Mouse (Mus musculus): ENCODE results near the gene Gm49388. TPM values are rescaled to one million over a fixed set of nuclear protein-coding genes. Genes with fewer than 3 reads are reported as not detected.
A peak's percentile ranks its signal among the peaks of the same experiment; 100 is the strongest.
"Not testable (repeated sequence)": the region's sequence is repeated elsewhere in the genome, so short reads cannot be mapped to it uniquely, and the experiment has no call there.

The Gm49388 gene
- polyA plus RNA-seq, 1 experiment from 2014 or later: not detected

DNA sequence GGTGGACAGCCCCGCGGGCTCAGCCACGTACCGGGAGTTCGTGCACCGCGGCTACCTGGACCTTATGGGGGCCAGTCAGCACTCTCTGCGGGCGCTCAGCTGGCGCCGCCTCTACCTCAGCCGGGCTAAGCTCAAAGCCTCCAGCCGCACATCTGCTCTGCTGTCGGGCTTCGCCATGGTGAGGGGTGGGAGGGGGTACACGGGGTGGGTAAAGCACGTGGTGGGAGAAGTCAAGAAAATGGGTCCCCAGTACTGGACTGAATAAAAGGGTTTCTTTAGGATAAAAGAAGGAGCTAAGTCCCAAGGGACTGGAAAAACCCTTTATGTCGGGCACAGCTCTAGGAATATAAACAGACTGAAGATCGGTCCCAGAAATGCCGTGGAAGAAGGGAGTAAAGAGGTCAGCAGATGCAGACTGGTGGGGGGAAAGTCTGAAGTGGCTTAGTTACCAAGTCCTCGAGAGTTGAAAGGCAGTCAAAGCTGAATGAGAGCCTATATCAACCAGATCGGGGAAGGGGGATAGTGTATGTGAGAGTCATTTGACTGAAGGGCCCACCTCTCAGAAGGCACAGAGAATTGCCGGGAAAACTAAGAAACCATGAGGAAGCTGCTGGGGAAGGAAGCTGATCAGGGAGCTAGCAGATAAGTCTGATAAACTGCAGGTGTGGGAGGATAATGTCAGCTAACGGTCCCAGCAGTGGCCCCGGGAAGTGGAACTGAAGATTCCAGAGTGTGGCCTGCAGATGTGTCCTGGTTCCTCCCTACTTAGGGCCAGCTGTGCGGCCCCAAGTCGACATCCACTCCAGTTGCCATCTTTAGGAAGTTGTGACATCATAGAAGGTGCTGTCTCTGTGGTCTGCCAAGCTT, 15.1 kb upstream of the Gm49388 start:
- Histone ChIP-seq H3K4me3 (ENCODE audit: low read depth, low read length) (peak overlapping the region; percentile 62), H3K9me3 (ENCODE audit: control insufficient read depth, low read depth, low read length) (no peaks in the 10 kb centered on the region), H3K27me3 (ENCODE audit: control insufficient read depth, insufficient read depth, low read length) (no peaks in the 10 kb centered on the region), H3K36me3 (ENCODE audit: control insufficient read depth, insufficient read depth, low read length) (peaks cover 22% of the 10 kb centered on the region; the same call in 1 of the 2 replicates), H3K9ac (replicated peaks; ENCODE audit: low read depth, low read length) (peak overlapping the region; percentile 78), H3K27ac (ENCODE audit: low read length) (peak overlapping the region; percentile 92), H3K4me1 (ENCODE audit: control insufficient read depth, insufficient read depth, low read length) (peaks cover 19% of the 10 kb centered on the region), H3K4me2 (replicated peaks; ENCODE audit: low read depth, low read length) (peak overlapping the region; percentile 72)
- WGBS: 2% methylated on average over 27 of the region's 27 CpGs
- ATAC-seq (ENCODE audit: insufficient number of reproducible peaks, insufficient read depth, low FRiP score, low read depth): peak; percentile 2

DNA sequence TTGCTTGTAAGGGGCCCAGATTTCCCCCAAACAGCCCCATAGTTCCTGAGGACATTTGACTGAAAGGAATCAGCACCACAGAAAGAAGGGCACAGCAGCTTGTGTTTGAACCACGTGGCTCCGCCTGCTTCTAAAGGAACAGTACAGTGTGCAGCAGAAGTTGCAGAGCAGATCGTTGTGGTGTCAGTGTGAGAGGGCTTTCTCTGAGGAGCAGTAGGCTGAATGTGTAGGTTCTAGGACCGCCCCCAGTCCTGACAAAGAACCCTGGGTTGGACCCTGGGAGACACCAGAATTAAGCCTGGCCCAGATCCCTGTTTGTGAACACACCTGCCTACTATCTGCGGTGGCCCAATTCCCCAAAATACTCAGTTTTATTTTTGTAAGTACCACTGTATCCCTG, 14.1 kb upstream of the Gm49388 start:
- WGBS: 60% methylated on average over 5 of the region's 5 CpGs
- peak overlapping the region; percentile 62; the same call in 1 of the 2 replicates for H3K4me3 ChIP-seq (ENCODE audit: low read depth, low read length)
- no peaks in the 10 kb centered on the region for H3K27me3 ChIP-seq (ENCODE audit: control insufficient read depth, insufficient read depth, low read length)
- peaks cover 13% of the 10 kb centered on the region; the same call in 1 of the 2 replicates for H3K36me3 ChIP-seq (ENCODE audit: control insufficient read depth, insufficient read depth, low read length)
- no peak overlapping the region for H3K27ac ChIP-seq (ENCODE audit: low read length)
- peaks cover 19% of the 10 kb centered on the region for H3K4me1 ChIP-seq (ENCODE audit: control insufficient read depth, insufficient read depth, low read length)
- no peak for ATAC-seq (ENCODE audit: insufficient number of reproducible peaks, insufficient read depth, low FRiP score, low read depth)
- no peaks in the 10 kb centered on the region for H3K9me3 ChIP-seq (ENCODE audit: control insufficient read depth, low read depth, low read length)
- peak overlapping the region; percentile 78 for H3K9ac ChIP-seq (replicated peaks; ENCODE audit: low read depth, low read length)
- H3K4me2 ChIP-seq (replicated peaks; ENCODE audit: low read depth, low read length): peak overlapping the region; percentile 72

DNA sequence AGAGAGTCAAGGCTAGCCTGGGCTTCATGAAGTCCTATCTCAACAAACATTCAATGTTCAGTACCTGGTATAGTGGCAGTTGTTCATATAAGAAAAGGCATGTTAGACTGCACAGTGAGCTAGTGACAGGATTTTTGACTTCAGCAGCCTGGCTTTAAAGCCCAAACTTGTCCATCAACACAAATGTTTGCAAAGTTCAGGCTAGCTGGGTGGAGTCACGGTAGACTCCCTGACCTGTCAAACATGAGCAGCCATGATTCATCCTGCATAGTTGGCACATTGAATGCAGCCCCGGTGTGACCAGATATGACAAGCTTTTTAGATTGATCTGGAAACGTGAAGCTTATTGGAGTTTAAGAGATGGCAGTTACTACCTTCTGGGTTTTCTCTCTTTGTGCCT, 13.3 kb upstream of the Gm49388 start:
- H3K4me2 ChIP-seq (replicated peaks; ENCODE audit: low read depth, low read length): no peak overlapping the region
- peaks cover 19% of the 10 kb centered on the region for H3K4me1 ChIP-seq (ENCODE audit: control insufficient read depth, insufficient read depth, low read length)
- H3K27me3 ChIP-seq (ENCODE audit: control insufficient read depth, insufficient read depth, low read length): no peaks in the 10 kb centered on the region
- H3K9ac ChIP-seq (replicated peaks; ENCODE audit: low read depth, low read length): no peak overlapping the region
- no peak overlapping the region for H3K4me3 ChIP-seq (ENCODE audit: low read depth, low read length)
- no peak for ATAC-seq (ENCODE audit: insufficient number of reproducible peaks, insufficient read depth, low FRiP score, low read depth)
- H3K27ac ChIP-seq (ENCODE audit: low read length): no peak overlapping the region
- no peaks in the 10 kb centered on the region for H3K9me3 ChIP-seq (ENCODE audit: control insufficient read depth, low read depth, low read length)
- peaks cover 8% of the 10 kb centered on the region; the same call in 1 of the 2 replicates for H3K36me3 ChIP-seq (ENCODE audit: control insufficient read depth, insufficient read depth, low read length)
- WGBS: 50% methylated on average over 3 of the region's 3 CpGs

DNA sequence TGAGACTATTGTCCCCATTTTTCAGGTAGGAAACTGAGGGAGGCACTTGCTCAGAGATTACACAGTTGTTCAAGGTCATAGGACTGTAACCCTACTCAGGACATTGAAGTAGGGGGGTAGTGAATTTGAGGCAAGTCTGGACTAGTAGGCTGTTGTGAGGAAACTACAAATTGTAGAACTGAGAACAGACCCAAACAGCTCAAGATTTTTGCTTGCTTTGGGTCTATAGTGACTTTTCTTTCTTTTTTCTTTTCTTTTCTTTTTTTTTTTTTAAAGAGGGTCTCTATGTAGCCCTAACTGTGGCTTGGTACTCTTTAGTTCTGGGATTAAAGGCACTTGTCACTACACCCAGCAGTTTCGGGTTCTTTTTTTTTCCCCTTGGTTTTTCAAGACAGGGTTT, 12.9 kb upstream of the Gm49388 start:
- 100% methylated on average over 1 of the region's 1 CpGs for WGBS
- Histone ChIP-seq H3K4me3 (ENCODE audit: low read depth, low read length) (no peak overlapping the region), H3K36me3 (ENCODE audit: control insufficient read depth, insufficient read depth, low read length) (peaks cover 3% of the 10 kb centered on the region; the same call in 1 of the 2 replicates), H3K27ac (ENCODE audit: low read length) (no peak overlapping the region), H3K4me1 (ENCODE audit: control insufficient read depth, insufficient read depth, low read length) (peaks cover 19% of the 10 kb centered on the region), H3K9me3 (ENCODE audit: control insufficient read depth, low read depth, low read length) (no peaks in the 10 kb centered on the region), H3K9ac (replicated peaks; ENCODE audit: low read depth, low read length) (no peak overlapping the region), H3K27me3 (ENCODE audit: control insufficient read depth, insufficient read depth, low read length) (no peaks in the 10 kb centered on the region), H3K4me2 (replicated peaks; ENCODE audit: low read depth, low read length) (no peak overlapping the region)
- no peak for ATAC-seq (ENCODE audit: insufficient number of reproducible peaks, insufficient read depth, low FRiP score, low read depth)

DNA sequence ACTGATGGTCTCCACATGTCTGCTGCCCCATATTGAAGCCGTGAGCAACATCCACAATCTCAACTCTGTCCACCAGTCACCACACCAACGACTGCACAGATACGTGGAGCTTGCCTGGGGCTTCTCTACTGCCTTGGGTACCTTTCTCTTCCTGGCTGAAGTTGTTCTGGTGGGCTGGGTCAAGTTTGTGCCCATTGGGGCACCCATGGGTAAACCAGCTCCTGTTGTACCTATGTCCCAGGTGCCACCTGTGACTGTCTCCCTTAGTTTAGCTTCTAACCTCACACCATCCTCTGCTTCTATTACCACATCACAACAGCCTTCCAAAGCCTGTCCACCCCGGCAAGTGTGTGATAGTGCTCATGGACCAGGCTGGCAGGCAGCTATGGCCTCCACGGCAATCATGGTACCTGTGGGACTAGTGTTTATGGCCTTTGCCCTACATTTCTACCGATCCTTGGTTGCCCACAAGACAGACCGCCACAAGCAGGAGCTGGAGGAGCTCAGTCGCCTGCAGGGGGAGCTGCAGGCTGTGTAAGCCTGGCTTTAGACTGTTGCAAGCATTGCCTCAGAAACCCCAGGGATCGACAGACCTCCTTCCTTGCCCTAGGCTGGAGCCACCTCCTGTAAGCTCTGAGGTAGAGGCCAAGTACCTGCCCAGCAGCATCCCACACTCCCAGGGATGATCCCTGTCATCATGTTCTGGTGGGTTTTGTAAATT, 11.6 kb upstream of the Gm49388 start:
- no peak overlapping the region for H3K4me2 ChIP-seq (replicated peaks; ENCODE audit: low read depth, low read length)
- H3K9ac ChIP-seq (replicated peaks; ENCODE audit: low read depth, low read length): no peak overlapping the region
- no peaks in the 10 kb centered on the region for H3K9me3 ChIP-seq (ENCODE audit: control insufficient read depth, low read depth, low read length)
- no peak overlapping the region for H3K4me3 ChIP-seq (ENCODE audit: low read depth, low read length)
- peaks cover 3% of the 10 kb centered on the region; the same call in 1 of the 2 replicates for H3K36me3 ChIP-seq (ENCODE audit: control insufficient read depth, insufficient read depth, low read length)
- no peaks in the 10 kb centered on the region for H3K27me3 ChIP-seq (ENCODE audit: control insufficient read depth, insufficient read depth, low read length)
- no peak for ATAC-seq (ENCODE audit: insufficient number of reproducible peaks, insufficient read depth, low FRiP score, low read depth)
- peaks cover 22% of the 10 kb centered on the region for H3K4me1 ChIP-seq (ENCODE audit: control insufficient read depth, insufficient read depth, low read length)
- WGBS: 39% methylated on average over 9 of the region's 9 CpGs
- no peak overlapping the region for H3K27ac ChIP-seq (ENCODE audit: low read length)

DNA sequence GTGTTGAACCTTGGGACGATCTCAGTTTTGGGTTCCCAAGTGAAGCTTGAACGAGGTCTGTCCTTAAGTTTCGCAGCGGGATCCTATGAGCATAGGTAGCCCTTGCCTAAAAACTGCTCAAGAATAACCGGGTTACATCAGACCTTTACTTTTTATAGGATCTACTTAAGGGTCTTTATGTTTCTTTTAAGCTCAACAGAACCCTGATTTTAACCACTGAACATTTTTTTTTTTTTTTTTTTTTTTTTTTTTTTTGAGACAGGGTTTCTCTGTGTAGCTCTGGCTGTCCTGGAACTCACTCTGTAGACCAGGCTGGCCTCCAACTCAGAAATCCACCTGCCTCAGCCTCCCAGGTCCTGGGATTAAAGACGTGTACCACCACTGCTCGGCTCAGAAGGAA, 9.6 kb upstream of the Gm49388 start:
- H3K4me2 ChIP-seq (replicated peaks; ENCODE audit: low read depth, low read length): peak overlapping the region; percentile 51
- H3K4me1 ChIP-seq (ENCODE audit: control insufficient read depth, insufficient read depth, low read length): peaks cover 15% of the 10 kb centered on the region
- WGBS: 76% methylated on average over 7 of the region's 7 CpGs
- peak overlapping the region; percentile 93; the same call in 1 of the 2 replicates for H3K9ac ChIP-seq (replicated peaks; ENCODE audit: low read depth, low read length)
- not testable (repeated sequence) for H3K9me3 ChIP-seq (ENCODE audit: control insufficient read depth, low read depth, low read length); ATAC-seq (ENCODE audit: insufficient number of reproducible peaks, insufficient read depth, low FRiP score, low read depth); H3K27me3 ChIP-seq (ENCODE audit: control insufficient read depth, insufficient read depth, low read length); H3K27ac ChIP-seq (ENCODE audit: low read length)
- H3K36me3 ChIP-seq (ENCODE audit: control insufficient read depth, insufficient read depth, low read length): peaks cover 18% of the 10 kb centered on the region; the same call in 1 of the 2 replicates
- H3K4me3 ChIP-seq (ENCODE audit: low read depth, low read length): peak overlapping the region; percentile 85

DNA sequence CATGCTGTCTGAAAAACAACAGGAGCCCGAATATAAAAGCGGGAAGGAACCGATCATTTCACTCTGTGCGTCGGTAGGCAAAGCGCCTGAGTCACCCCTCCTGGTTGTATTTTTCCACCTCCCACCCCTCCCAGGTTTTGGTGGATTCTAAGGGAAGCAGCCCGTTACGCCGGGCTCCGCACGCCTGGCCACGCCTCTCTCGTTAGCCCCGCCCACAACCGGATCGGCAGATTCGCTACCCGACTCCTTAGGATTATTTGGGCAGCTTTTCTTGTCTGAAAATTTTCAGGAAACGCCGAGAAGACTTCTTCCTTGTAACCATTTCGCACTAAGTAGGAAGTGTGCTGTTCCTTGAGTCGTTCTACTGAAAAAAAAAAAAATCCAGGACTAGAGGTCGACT, 9.0 kb upstream of the Gm49388 start, which contains the start of gene Setd1a:
Setd1a (plus strand) TSS at position 245 of the 400 bp plus-strand sequence.
- Histone ChIP-seq H3K9ac (replicated peaks; ENCODE audit: low read depth, low read length) (peak within 1 kb of the TSS; percentile 93), H3K27ac (ENCODE audit: low read length) (peak within 1 kb of the TSS; percentile 99), H3K27me3 (ENCODE audit: control insufficient read depth, insufficient read depth, low read length) (no peaks in the 10 kb centered on the region), H3K4me1 (ENCODE audit: control insufficient read depth, insufficient read depth, low read length) (peaks cover 10% of the 10 kb centered on the region), H3K4me3 (ENCODE audit: low read depth, low read length) (peak within 1 kb of the TSS; percentile 85), H3K4me2 (replicated peaks; ENCODE audit: low read depth, low read length) (peak within 1 kb of the TSS; percentile 91), H3K36me3 (ENCODE audit: control insufficient read depth, insufficient read depth, low read length) (peaks cover 24% of the 10 kb centered on the region), H3K9me3 (ENCODE audit: control insufficient read depth, low read depth, low read length) (no peaks in the 10 kb centered on the region)
- under 1% methylated on average over 23 of the region's 23 CpGs for WGBS
- ATAC-seq (ENCODE audit: insufficient number of reproducible peaks, insufficient read depth, low FRiP score, low read depth): peak; percentile 61; the same call in 1 of the 2 replicates

DNA sequence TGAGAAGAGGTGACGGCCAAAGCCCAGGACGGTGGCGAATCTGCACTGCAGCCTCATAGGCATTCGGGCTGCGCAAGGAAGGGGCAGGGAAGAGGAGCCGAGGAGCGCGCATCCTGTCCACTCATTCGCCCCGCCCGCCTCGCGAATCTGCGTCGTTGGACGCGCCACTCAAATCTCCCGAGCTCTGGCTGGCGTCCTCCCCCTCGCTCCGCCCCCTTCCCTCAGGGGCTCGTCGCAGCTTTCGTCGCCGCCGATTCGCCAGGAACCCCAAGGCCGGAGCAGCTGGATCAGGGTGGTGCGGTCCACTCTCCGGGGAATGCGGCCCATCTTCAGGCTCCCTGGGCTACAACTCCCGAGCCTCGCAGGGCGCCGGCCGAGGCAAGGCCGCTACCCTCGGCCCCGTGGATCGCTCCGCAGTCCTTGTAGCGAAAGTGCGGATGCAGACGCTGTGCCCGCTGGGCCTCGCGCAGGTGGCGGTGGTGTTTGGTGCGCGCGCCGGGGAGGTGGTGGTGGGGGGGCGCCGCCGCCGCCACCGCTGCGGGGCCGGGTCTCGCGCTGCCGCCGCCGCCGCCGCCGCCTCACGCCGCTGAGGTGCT, 8.4 kb upstream of the Gm49388 start:
- peak overlapping the region; percentile 51 for H3K4me2 ChIP-seq (replicated peaks; ENCODE audit: low read depth, low read length)
- H3K27me3 ChIP-seq (ENCODE audit: control insufficient read depth, insufficient read depth, low read length): no peaks in the 10 kb centered on the region
- H3K9ac ChIP-seq (replicated peaks; ENCODE audit: low read depth, low read length): peak overlapping the region; percentile 93
- peaks cover 29% of the 10 kb centered on the region for H3K36me3 ChIP-seq (ENCODE audit: control insufficient read depth, insufficient read depth, low read length)
- 0% methylated on average over 54 of the region's 70 CpGs for WGBS
- peak; percentile 92 for ATAC-seq (ENCODE audit: insufficient number of reproducible peaks, insufficient read depth, low FRiP score, low read depth)
- H3K4me3 ChIP-seq (ENCODE audit: low read depth, low read length): peak overlapping the region; percentile 85
- H3K27ac ChIP-seq (ENCODE audit: low read length): peak overlapping the region; percentile 99
- H3K4me1 ChIP-seq (ENCODE audit: control insufficient read depth, insufficient read depth, low read length): peaks cover 7% of the 10 kb centered on the region
- H3K9me3 ChIP-seq (ENCODE audit: control insufficient read depth, low read depth, low read length): no peaks in the 10 kb centered on the region
